Mouse (Mus musculus): ENCODE measurements around the gene Gdf11. TPM values are rescaled to one million over a fixed set of nuclear protein-coding genes. Genes with fewer than 3 reads are reported as not detected.

Gene Gdf11
- polyA plus RNA-seq, 1 experiment from 2014 or later, result 7.0 TPM

GRCm38 (mm10) chr10:128845516-128845915, 46.0 kb downstream of the Gdf11 start:
- Histone ChIP-seq H3K9me3 (no peaks in the 10 kb centered on the region), H3K36me3 (peaks cover 69% of the 10 kb centered on the region), H3K4me1 (no peaks in the 10 kb centered on the region), H3K4me3 (no peak overlapping the region), H3K27me3 (no peaks in the 10 kb centered on the region), H3K9ac (no peak overlapping the region), H3K27ac (no peak overlapping the region), H3K4me2 (no peak overlapping the region)
- 76% methylated on average over 2 of the region's 2 CpGs for WGBS
- ATAC-seq (ENCODE audit: insufficient number of reproducible peaks, insufficient read depth, low FRiP score, low TSS enrichment, low read depth), result no peak

GRCm38 (mm10) chr10:128843260-128843659, 48.3 kb downstream of the Gdf11 start:
- Histone ChIP-seq H3K4me2 (no peak overlapping the region), H3K4me3 (no peak overlapping the region), H3K4me1 (no peaks in the 10 kb centered on the region), H3K27me3 (no peaks in the 10 kb centered on the region), H3K9me3 (no peaks in the 10 kb centered on the region), H3K27ac (no peak overlapping the region), H3K36me3 (peaks cover 72% of the 10 kb centered on the region), H3K9ac (no peak overlapping the region)
- ATAC-seq (ENCODE audit: insufficient number of reproducible peaks, insufficient read depth, low FRiP score, low TSS enrichment, low read depth), result no peak
- 94% methylated on average over 5 of the region's 5 CpGs for WGBS

GRCm38 (mm10) chr10:128840612-128841011, 50.9 kb downstream of the Gdf11 start:
- no peak overlapping the region for H3K4me3 ChIP-seq
- no peaks in the 10 kb centered on the region for H3K4me1 ChIP-seq
- no peak overlapping the region for H3K27ac ChIP-seq
- H3K9ac ChIP-seq, result no peak overlapping the region
- peaks cover 75% of the 10 kb centered on the region for H3K36me3 ChIP-seq
- H3K9me3 ChIP-seq, result no peaks in the 10 kb centered on the region
- H3K27me3 ChIP-seq, result no peaks in the 10 kb centered on the region
- ATAC-seq (ENCODE audit: insufficient number of reproducible peaks, insufficient read depth, low FRiP score, low TSS enrichment, low read depth), result no peak
- no peak overlapping the region for H3K4me2 ChIP-seq

GRCm38 (mm10) chr10:128839434-128839833, 52.1 kb downstream of the Gdf11 start:
- Histone ChIP-seq H3K4me3 (no peak overlapping the region), H3K4me1 (no peaks in the 10 kb centered on the region), H3K27me3 (no peaks in the 10 kb centered on the region), H3K4me2 (no peak overlapping the region), H3K9ac (no peak overlapping the region), H3K27ac (no peak overlapping the region), H3K36me3 (peaks cover 78% of the 10 kb centered on the region), H3K9me3 (no peaks in the 10 kb centered on the region)
- no peak for ATAC-seq (ENCODE audit: insufficient number of reproducible peaks, insufficient read depth, low FRiP score, low TSS enrichment, low read depth)

GRCm38 (mm10) chr10:128837400-128837799, 54.1 kb downstream of the Gdf11 start:
- Histone ChIP-seq H3K4me1 (no peaks in the 10 kb centered on the region), H3K27ac (no peak overlapping the region), H3K9me3 (no peaks in the 10 kb centered on the region), H3K9ac (no peak overlapping the region), H3K36me3 (peaks cover 85% of the 10 kb centered on the region), H3K4me3 (no peak overlapping the region), H3K4me2 (no peak overlapping the region), H3K27me3 (no peaks in the 10 kb centered on the region)
- no peak for ATAC-seq (ENCODE audit: insufficient number of reproducible peaks, insufficient read depth, low FRiP score, low TSS enrichment, low read depth)

Other genes starting within 250 kb of the Gdf11 start
- 5.3 and 5.5 TPM in 2 replicates for gene Ikzf4, start 245.7 kb downstream of the Gdf11 start, polyA plus RNA-seq (2015; fragmentation: Nextera tagmentation; extraction: Ambion mirVana)
- 18.9 and 21.8 TPM in 2 replicates for gene Suox, start 217.6 kb downstream of the Gdf11 start, polyA plus RNA-seq (2015; fragmentation: Nextera tagmentation; extraction: Ambion mirVana)
- 82.6 and 84.1 TPM in 2 replicates for gene Rab5b, start 195.5 kb downstream of the Gdf11 start, polyA plus RNA-seq (2015; fragmentation: Nextera tagmentation; extraction: Ambion mirVana)
- 8.2 and 8.3 TPM in 2 replicates for gene Pmel, start 187.5 kb downstream of the Gdf11 start, polyA plus RNA-seq (2015; fragmentation: Nextera tagmentation; extraction: Ambion mirVana)
- gene Cdk2, start 186.7 kb downstream of the Gdf11 start, polyA plus RNA-seq (2015; fragmentation: Nextera tagmentation; extraction: Ambion mirVana), result 120 and 127 TPM in 2 replicates
- 16.3 and 16.8 TPM in 2 replicates for gene Dgka, start 146.9 kb downstream of the Gdf11 start, polyA plus RNA-seq (2015; fragmentation: Nextera tagmentation; extraction: Ambion mirVana)
- 43.2 and 47.9 TPM in 2 replicates for gene Pym1, start 143.8 kb downstream of the Gdf11 start, polyA plus RNA-seq (2015; fragmentation: Nextera tagmentation; extraction: Ambion mirVana)
- 0.80 and 1.0 TPM in 2 replicates for gene Mmp19, start 100.8 kb downstream of the Gdf11 start, polyA plus RNA-seq (2015; fragmentation: Nextera tagmentation; extraction: Ambion mirVana)
- gene Dnajc14, start 87.7 kb downstream of the Gdf11 start, polyA plus RNA-seq (2015; fragmentation: Nextera tagmentation; extraction: Ambion mirVana), result 58.8 and 60.4 TPM in 2 replicates
- gene Tmem198b, start 87.3 kb downstream of the Gdf11 start, polyA plus RNA-seq (2015; fragmentation: Nextera tagmentation; extraction: Ambion mirVana), result 25.5 and 26.0 TPM in 2 replicates
- 252 and 265 TPM in 2 replicates for gene Sarnp, start 74.4 kb downstream of the Gdf11 start, polyA plus RNA-seq (2015; fragmentation: Nextera tagmentation; extraction: Ambion mirVana)
- 35.2 and 41.2 TPM in 2 replicates for gene Ormdl2, start 70.1 kb downstream of the Gdf11 start, polyA plus RNA-seq (2015; fragmentation: Nextera tagmentation; extraction: Ambion mirVana)
- gene Cd63, start 9.3 kb upstream of the Gdf11 start, polyA plus RNA-seq (2015; fragmentation: Nextera tagmentation; extraction: Ambion mirVana), result 663 and 674 TPM in 2 replicates
- gene Rdh5, start 31.2 kb upstream of the Gdf11 start, polyA plus RNA-seq (2015; fragmentation: Nextera tagmentation; extraction: Ambion mirVana), result 12.7 and 16.4 TPM in 2 replicates
- gene Bloc1s1, start 32.3 kb upstream of the Gdf11 start, polyA plus RNA-seq (2015; fragmentation: Nextera tagmentation; extraction: Ambion mirVana), result 206 and 216 TPM in 2 replicates
- 1.2 and 2.0 TPM in 2 replicates for gene Itga7, start 42.1 kb upstream of the Gdf11 start, polyA plus RNA-seq (2015; fragmentation: Nextera tagmentation; extraction: Ambion mirVana)
- 0.22 TPM in 1 of 2 replicates, not detected in the other for gene Mettl7b, start 69.3 kb upstream of the Gdf11 start, polyA plus RNA-seq (2015; fragmentation: Nextera tagmentation; extraction: Ambion mirVana)
- not detected in 2 replicates for gene Olfr9, start 97.7 kb upstream of the Gdf11 start, polyA plus RNA-seq (2015; fragmentation: Nextera tagmentation; extraction: Ambion mirVana)
- gene Olfr763, start 119.1 kb upstream of the Gdf11 start, polyA plus RNA-seq (2015; fragmentation: Nextera tagmentation; extraction: Ambion mirVana), result not detected in 2 replicates
- not detected in 2 replicates for gene Olfr764-ps1, start 148.2 kb upstream of the Gdf11 start, polyA plus RNA-seq (2015; fragmentation: Nextera tagmentation; extraction: Ambion mirVana)
- gene Olfr765, start 158.3 kb upstream of the Gdf11 start, polyA plus RNA-seq (2015; fragmentation: Nextera tagmentation; extraction: Ambion mirVana), result not detected in 2 replicates
- gene Olfr766-ps1, start 177.3 kb upstream of the Gdf11 start, polyA plus RNA-seq (2015; fragmentation: Nextera tagmentation; extraction: Ambion mirVana), result not detected in 2 replicates
- gene Olfr767, start 191.2 kb upstream of the Gdf11 start, polyA plus RNA-seq (2015; fragmentation: Nextera tagmentation; extraction: Ambion mirVana), result not detected in 2 replicates
- gene Olfr768, start 207.7 kb upstream of the Gdf11 start, polyA plus RNA-seq (2015; fragmentation: Nextera tagmentation; extraction: Ambion mirVana), result not detected in 2 replicates
- not detected in 2 replicates for gene Olfr769, start 226.1 kb upstream of the Gdf11 start, polyA plus RNA-seq (2015; fragmentation: Nextera tagmentation; extraction: Ambion mirVana)
- not detected in 2 replicates for gene Olfr770, start 247.3 kb upstream of the Gdf11 start, polyA plus RNA-seq (2015; fragmentation: Nextera tagmentation; extraction: Ambion mirVana)